Mouse (Mus musculus) liver, embryonic 14.5 days (tissue): ENCODE data around the gene Cd59b.

Experiments used
- CTCF ChIP-seq: IDR thresholded peaks from 2 replicates; pipeline ENCODE4 v1.5.1; 2016; ENCODE audit warnings: antibody characterized with exemption, low read depth, control low read depth
- EP300 ChIP-seq: IDR thresholded peaks from 2 replicates; pipeline ENCODE4 v1.6.1; 2016; ENCODE audit warnings: antibody characterized with exemption, low read depth

- peak; percentile 93 for TF ChIP-seq CTCF
- TF ChIP-seq EP300, result no peak; the same call in 1 of the 2 replicates
Measured at GRCm38 (mm10) chr2:104034832-104035472, 34.7 kb upstream of the Cd59b start.
